ENCODE assay signal across 14 mouse cellular contexts in the genomic region with DNA sequence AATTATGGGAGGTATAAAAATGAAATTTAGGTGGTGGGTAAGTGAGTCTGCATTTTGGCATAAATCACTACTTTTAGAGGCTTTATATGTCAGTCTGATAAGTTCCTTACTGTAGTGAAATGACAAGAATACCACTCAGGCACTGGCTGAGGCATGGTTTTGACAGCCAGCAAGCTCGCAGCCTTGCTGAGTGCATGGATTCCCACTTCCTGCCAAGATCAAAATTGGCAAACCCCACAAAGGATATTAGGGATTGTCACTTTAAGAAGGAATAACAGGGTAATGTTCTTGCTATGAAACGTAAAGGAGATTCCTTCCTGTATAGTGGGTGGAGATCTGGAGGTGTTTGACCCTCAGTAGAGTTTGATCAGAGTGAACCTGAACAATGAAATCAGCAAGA. TPM values are rescaled to one million over a fixed set of nuclear protein-coding genes. Genes with fewer than 3 reads are reported as not detected.
A peak's percentile ranks its signal among the peaks of the same experiment; 100 is the strongest.
DNase-seq lines count a peak whose midpoint lies in the region; ATAC-seq lines count a peak whose summit lies in the region.
"Had no signal": no experiment of that assay in that cellular context is flagged by ENCODE, and none has a peak within 500 bp of the region (broad histone marks: within the 10 kb centered on the region; RNA-seq: fewer than 3 reads in every experiment).

No protein-coding gene starts in this region.

- no peak; the same call in 1 of the 2 replicates for ATAC-seq in forebrain, embryonic 13.5 days
- no peak for ATAC-seq in forebrain, embryonic 11.5 days (replicated peaks; ENCODE audit: low FRiP score)
- ATAC-seq in hindbrain, embryonic 13.5 days (ENCODE audit: low FRiP score): no peak
- no peak for ATAC-seq in neural tube, embryonic 13.5 days (ENCODE audit: low read depth)
- ATAC-seq in neural tube, embryonic 15.5 days (ENCODE audit: low FRiP score): no peak

- H3K9me3 ChIP-seq in forebrain, embryonic 13.5 days (replicated peaks): no peaks in the 10 kb centered on the region
- H3K9me3 ChIP-seq in forebrain, embryonic 11.5 days (ENCODE audit: control insufficient read depth, low read length): peaks cover 3% of the 10 kb centered on the region; the same call in 1 of the 2 replicates
- no peaks in the 10 kb centered on the region for H3K9me3 ChIP-seq in hindbrain, embryonic 13.5 days
- H3K9me3 ChIP-seq in hindbrain, embryonic 10.5 days: peaks cover 5% of the 10 kb centered on the region; the same call in 1 of the 2 replicates
- 0 out of 2 replicates have a peak, but pooled peaks cover 3% of the 10 kb centered on the region for H3K9me3 ChIP-seq in neural tube, embryonic 13.5 days
- H3K9me3 ChIP-seq in neural tube, embryonic 15.5 days (replicated peaks): no peaks in the 10 kb centered on the region

- H3K4me3 ChIP-seq in forebrain, embryonic 13.5 days: no peak overlapping the region
- H3K4me3 ChIP-seq in forebrain, embryonic 11.5 days (ENCODE audit: low read depth, low read length): no peak overlapping the region
- no peak overlapping the region for H3K4me3 ChIP-seq in hindbrain, embryonic 13.5 days
- H3K4me3 ChIP-seq in hindbrain, embryonic 10.5 days: no peak overlapping the region
- no peak overlapping the region for H3K4me3 ChIP-seq in neural tube, embryonic 13.5 days
- no peak overlapping the region for H3K4me3 ChIP-seq in neural tube, embryonic 15.5 days (replicated peaks)

- H3K27me3 ChIP-seq in forebrain, embryonic 13.5 days: no peaks in the 10 kb centered on the region
- no peaks in the 10 kb centered on the region for H3K27me3 ChIP-seq in forebrain, embryonic 11.5 days (ENCODE audit: control insufficient read depth, insufficient read depth, low read length)
- no peaks in the 10 kb centered on the region for H3K27me3 ChIP-seq in hindbrain, embryonic 13.5 days
- H3K27me3 ChIP-seq in hindbrain, embryonic 10.5 days (ENCODE audit: insufficient read depth, poor library complexity, severe bottlenecking): no peaks in the 10 kb centered on the region
- no peaks in the 10 kb centered on the region for H3K27me3 ChIP-seq in neural tube, embryonic 13.5 days
- H3K27me3 ChIP-seq in neural tube, embryonic 15.5 days (replicated peaks): no peaks in the 10 kb centered on the region

- H3K36me3 ChIP-seq in forebrain, embryonic 13.5 days (ENCODE audit: poor library complexity, severe bottlenecking): peaks cover 16% of the 10 kb centered on the region
- no peaks in the 10 kb centered on the region; the same call in 1 of the 2 replicates for H3K36me3 ChIP-seq in forebrain, embryonic 11.5 days (ENCODE audit: control insufficient read depth, insufficient read depth, low read length)
- H3K36me3 ChIP-seq in hindbrain, embryonic 13.5 days: peaks cover 5% of the 10 kb centered on the region; the same call in 1 of the 2 replicates
- peaks cover 14% of the 10 kb centered on the region for H3K36me3 ChIP-seq in hindbrain, embryonic 10.5 days
- H3K36me3 ChIP-seq in neural tube, embryonic 13.5 days: 0 out of 2 replicates have a peak, but pooled peaks cover 13% of the 10 kb centered on the region
- 0 out of 2 replicates have a peak, but pooled peaks cover 3% of the 10 kb centered on the region for H3K36me3 ChIP-seq in neural tube, embryonic 15.5 days

- peak overlapping the region; percentile 28 for H3K4me2 ChIP-seq in forebrain, embryonic 13.5 days
- H3K4me2 ChIP-seq in forebrain, embryonic 11.5 days (ENCODE audit: low read depth, low read length, severe bottlenecking): no peak overlapping the region
- no peak overlapping the region for H3K4me2 ChIP-seq in hindbrain, embryonic 13.5 days
- no peak overlapping the region for H3K4me2 ChIP-seq in neural tube, embryonic 13.5 days
- H3K4me2 ChIP-seq in neural tube, embryonic 15.5 days: no peak overlapping the region

- no peak for DNase-seq in forebrain, embryonic 11.5 days (ENCODE audit: low spot score)
- DNase-seq in hindbrain, embryonic 10.5 days (ENCODE audit: low spot score): no peak
- DNase-seq in frontal cortex, adult 2 months (ENCODE audit: extremely low spot score in 1 of 2, low spot score in 1 of 2): no peak
- DNase-seq: cerebellum, adult 11-12 months; kidney, adult 11 months; layer of hippocampus, postnatal 36 days; lung, adult 2 months had no signal

- H3K27ac ChIP-seq in forebrain, embryonic 13.5 days: peak overlapping the region; percentile 25; the same call in 1 of the 2 replicates
- no peak overlapping the region for H3K27ac ChIP-seq in forebrain, embryonic 11.5 days (ENCODE audit: low read depth, low read length)
- H3K27ac ChIP-seq in hindbrain, embryonic 13.5 days: peak overlapping the region; percentile 62; the same call in 1 of the 2 replicates
- no peak overlapping the region for H3K27ac ChIP-seq in hindbrain, embryonic 10.5 days
- peak overlapping the region; percentile 52; the same call in 1 of the 2 replicates for H3K27ac ChIP-seq in neural tube, embryonic 13.5 days (replicated peaks)
- no peak overlapping the region for H3K27ac ChIP-seq in neural tube, embryonic 15.5 days (replicated peaks)

- WGBS in forebrain, embryonic 13.5 days: 13% methylated on average over 2 of the region's 2 CpGs
- WGBS in forebrain, embryonic 11.5 days: 71% methylated on average over 2 of the region's 2 CpGs
- WGBS in hindbrain, embryonic 13.5 days: 25% methylated on average over 2 of the region's 2 CpGs
- 65% methylated on average over 2 of the region's 2 CpGs for WGBS in hindbrain, embryonic 10.5 days
- WGBS in neural tube, embryonic 13.5 days: 36% methylated on average over 2 of the region's 2 CpGs
- 34% methylated on average over 2 of the region's 2 CpGs for WGBS in neural tube, embryonic 15.5 days

- peaks cover 51% of the 10 kb centered on the region for H3K4me1 ChIP-seq in forebrain, embryonic 13.5 days
- peaks cover 8% of the 10 kb centered on the region; the same call in 1 of the 2 replicates for H3K4me1 ChIP-seq in forebrain, embryonic 11.5 days (replicated peaks; ENCODE audit: control insufficient read depth, insufficient read depth, low read length)
- peaks cover 30% of the 10 kb centered on the region for H3K4me1 ChIP-seq in hindbrain, embryonic 13.5 days (replicated peaks)
- H3K4me1 ChIP-seq in hindbrain, embryonic 10.5 days (replicated peaks): peaks cover 24% of the 10 kb centered on the region
- peaks cover 51% of the 10 kb centered on the region for H3K4me1 ChIP-seq in neural tube, embryonic 13.5 days (replicated peaks)
- H3K4me1 ChIP-seq in neural tube, embryonic 15.5 days: peaks cover 18% of the 10 kb centered on the region

- H3K9ac ChIP-seq in forebrain, embryonic 13.5 days: no peak overlapping the region
- H3K9ac ChIP-seq in forebrain, embryonic 11.5 days (ENCODE audit: low read length): no peak overlapping the region
- H3K9ac ChIP-seq in hindbrain, embryonic 13.5 days: no peak overlapping the region
- H3K9ac ChIP-seq in neural tube, embryonic 13.5 days: no peak overlapping the region
- no peak overlapping the region for H3K9ac ChIP-seq in neural tube, embryonic 15.5 days (replicated peaks)

RNA-seq across cellular contexts. Expression of a gene that starts 27.4 kb away (rescaled TPM):
- 64.7 and 71.1 TPM in 2 replicates for polyA plus RNA-seq in forebrain, embryonic 13.5 days (2015; fragmentation: Nextera tagmentation; extraction: Ambion mirVana)
- 45.7 and 46.4 TPM in 2 replicates for polyA plus RNA-seq in forebrain, embryonic 11.5 days (2014; fragmentation: Nextera tagmentation; extraction: Ambion mirVana)
- 34.2 and 37.0 TPM in 2 replicates for polyA plus RNA-seq in hindbrain, embryonic 13.5 days (2015; fragmentation: Nextera tagmentation; extraction: Ambion mirVana)
- 12.7 and 18.4 TPM in 2 replicates for polyA plus RNA-seq in hindbrain, embryonic 10.5 days (2016; fragmentation: Nextera tagmentation; extraction: Ambion mirVana)
- 22.0 and 30.7 TPM in 2 replicates for polyA plus RNA-seq in neural tube, embryonic 13.5 days (2015; fragmentation: Nextera tagmentation; extraction: Ambion mirVana)
- 13.5 and 18.4 TPM in 2 replicates for polyA plus RNA-seq in neural tube, embryonic 15.5 days (2015; fragmentation: Nextera tagmentation; extraction: Ambion mirVana)
- 14.7 and 22.6 TPM in 2 replicates for polyA plus RNA-seq in frontal cortex, adult 2 months (2012; rRNA removed)
- polyA plus RNA-seq: G1E; large intestine, adult 2 months; spleen, adult 2 months had no signal

RNA-seq across cellular contexts. Expression of a gene that starts 32.7 kb away (rescaled TPM):
- polyA plus RNA-seq in forebrain, embryonic 13.5 days (2015; fragmentation: Nextera tagmentation; extraction: Ambion mirVana): 93.7 and 121 TPM in 2 replicates
- 39.5 and 45.4 TPM in 2 replicates for polyA plus RNA-seq in forebrain, embryonic 11.5 days (2014; fragmentation: Nextera tagmentation; extraction: Ambion mirVana)
- polyA plus RNA-seq in hindbrain, embryonic 13.5 days (2015; fragmentation: Nextera tagmentation; extraction: Ambion mirVana): 48.1 and 53.2 TPM in 2 replicates
- 10.9 and 17.5 TPM in 2 replicates for polyA plus RNA-seq in hindbrain, embryonic 10.5 days (2016; fragmentation: Nextera tagmentation; extraction: Ambion mirVana)
- polyA plus RNA-seq in neural tube, embryonic 13.5 days (2015; fragmentation: Nextera tagmentation; extraction: Ambion mirVana): 45.1 and 51.6 TPM in 2 replicates
- polyA plus RNA-seq in neural tube, embryonic 15.5 days (2015; fragmentation: Nextera tagmentation; extraction: Ambion mirVana): 36.0 and 38.5 TPM in 2 replicates
- 20.4 and 24.3 TPM in 2 replicates for polyA plus RNA-seq in frontal cortex, adult 2 months (2012; rRNA removed)

Comparison
In these comparisons a context has a peak if more than half of its experiments do, and no peak if none do; other contexts are left out.
1. H3K27ac ChIP-seq: peak in forebrain, embryonic 13.5 days (single experiment), hindbrain, embryonic 13.5 days (single experiment) and neural tube, embryonic 13.5 days (single experiment); none in forebrain, embryonic 11.5 days (single experiment), hindbrain, embryonic 10.5 days (single experiment) and neural tube, embryonic 15.5 days (single experiment).